Mouse (Mus musculus): Measurements from ENCODE around the gene Hmg20b. TPM values are rescaled to one million over a fixed set of nuclear protein-coding genes. Genes with fewer than 3 reads are reported as not detected.
A peak's percentile ranks its signal among the peaks of the same experiment; 100 is the strongest.

Hmg20b gene
- total RNA-seq (2021) = 10 to 100 TPM; 60.4 to 67.1 TPM

DNA sequence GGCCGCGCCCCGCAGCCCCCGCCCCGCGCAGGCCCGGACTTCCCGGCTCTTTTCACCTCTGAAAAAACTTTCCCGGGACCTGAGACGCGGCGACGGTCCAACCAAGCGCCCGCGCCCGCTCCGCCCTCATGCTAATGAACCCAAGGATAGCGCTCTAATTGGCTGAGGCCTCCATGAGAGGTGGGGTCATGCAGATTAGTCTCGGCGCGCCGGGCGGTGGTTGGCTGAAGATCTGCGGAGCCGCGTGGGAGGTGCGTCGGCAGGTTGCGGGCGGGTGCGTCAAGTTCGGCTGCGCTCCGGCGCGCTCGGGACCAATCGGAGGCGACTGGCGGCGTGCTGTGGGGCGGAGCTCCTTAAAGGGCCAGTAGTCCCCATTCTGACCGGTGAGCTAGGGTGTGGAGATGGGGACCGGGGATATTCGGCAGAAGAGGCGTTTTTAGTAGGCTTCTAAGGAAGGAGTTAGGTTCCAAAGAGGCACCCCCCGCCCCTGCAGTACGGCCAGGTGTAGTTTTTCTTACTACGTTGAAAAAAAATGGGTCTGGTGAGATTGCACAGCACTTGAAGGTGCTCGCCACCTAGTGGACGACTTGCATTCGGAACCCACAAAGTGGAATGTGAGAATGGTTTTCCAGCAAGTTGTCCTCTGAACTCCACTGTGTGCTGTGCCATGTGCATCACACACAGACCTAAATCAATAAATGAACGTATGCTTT is at the start of gene Hmg20b:
TSS of gene Hmg20b (minus strand) at position 130 of the 713 bp plus-strand sequence.
- intact Hi-C loops (cut with DNase I) = no loop called here
- peak; percentile 98 for DNase-seq

DNA sequence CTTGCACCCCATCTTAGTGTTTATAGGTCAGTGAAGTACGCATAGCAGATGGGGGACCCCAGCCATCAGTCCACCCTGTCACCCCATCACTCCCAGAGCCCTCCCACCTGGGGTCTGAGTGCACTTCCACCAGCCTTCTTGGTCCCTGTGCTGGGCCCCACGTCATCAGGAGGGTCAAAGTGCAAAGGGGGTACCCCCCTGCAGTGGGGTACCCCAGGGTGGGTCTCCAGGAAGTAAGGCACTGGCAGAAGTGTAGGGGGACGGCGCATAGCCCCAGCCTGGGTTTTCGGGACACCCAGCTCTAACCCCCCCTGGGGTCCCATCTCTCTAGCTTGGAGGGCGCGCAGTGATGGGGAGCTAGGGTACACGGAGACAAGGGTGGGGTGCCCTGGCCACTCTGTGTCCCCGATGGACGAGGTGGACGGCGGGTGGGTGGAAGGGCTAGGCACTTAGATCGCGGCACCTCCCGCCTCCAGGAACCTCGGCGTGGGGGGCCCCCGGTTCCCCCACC is 49.6 kb upstream of the Hmg20b start:
- no peak for DNase-seq

DNA sequence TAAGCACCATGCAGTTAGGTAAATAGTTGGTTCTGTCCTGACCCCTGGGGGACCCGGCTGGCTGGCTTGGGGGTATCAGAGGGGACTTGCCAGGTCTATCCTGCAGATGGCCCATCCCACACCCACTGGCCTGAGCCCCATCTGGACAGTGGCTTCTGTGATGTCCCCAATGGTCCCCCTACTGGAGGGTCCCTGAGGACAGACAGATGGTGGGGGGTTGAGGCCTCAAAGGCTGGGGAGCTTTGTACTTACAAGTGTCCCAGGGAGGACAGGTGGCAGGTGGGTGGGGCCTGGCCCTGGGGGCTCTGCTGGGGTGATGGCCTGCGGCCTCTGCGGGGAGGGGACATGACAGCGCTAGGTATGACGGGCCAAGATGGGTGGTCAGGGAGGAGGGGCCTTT is 49.0 kb upstream of the Hmg20b start:
- DNase-seq = no peak
- intact Hi-C loops (cut with DNase I) = no loop called here

More for the DNA sequence above, 49.6 kb upstream of the Hmg20b start:
- intact Hi-C loops (cut with DNase I) = no loop called here

DNA sequence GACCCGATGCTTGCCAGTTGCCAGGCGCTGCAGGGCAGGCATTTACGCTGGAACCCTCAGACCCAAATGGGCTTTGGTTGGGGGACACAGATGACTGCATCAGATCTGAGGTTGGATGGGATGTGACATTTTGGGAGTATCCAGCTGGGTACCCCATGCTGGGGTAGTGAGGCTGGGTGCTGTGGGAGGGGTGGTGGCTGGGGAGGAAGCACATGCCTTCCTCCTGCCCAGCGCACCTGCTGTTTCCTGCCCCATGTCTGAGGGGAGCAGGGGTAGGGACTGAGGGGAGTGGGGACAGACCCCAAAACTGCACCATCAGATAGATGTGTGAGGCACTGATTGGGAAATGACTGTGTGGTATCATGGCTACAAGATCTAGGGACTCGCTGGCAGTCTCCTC is 46.5 kb upstream of the Hmg20b start:
- intact Hi-C loops (cut with DNase I) = no loop called here
- DNase-seq = no peak

DNA sequence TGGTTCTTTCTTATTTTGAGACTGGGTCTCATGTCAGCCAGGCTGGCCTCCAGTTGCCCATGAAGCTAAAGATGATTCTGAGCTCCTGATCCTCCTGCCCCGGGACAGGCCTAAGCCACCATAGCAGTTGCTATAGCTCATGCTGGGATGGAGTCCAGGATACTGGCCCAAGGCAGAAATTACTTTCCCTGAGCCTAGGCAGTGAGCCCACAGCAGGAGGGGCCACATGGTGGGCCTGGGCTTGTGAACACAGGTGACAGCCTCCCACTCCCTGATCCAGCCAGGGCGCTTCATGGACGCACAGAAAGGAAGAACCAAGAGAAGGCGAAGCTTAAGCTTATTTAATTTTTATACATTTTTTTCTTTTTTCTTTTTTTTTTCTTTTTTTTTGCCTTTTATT is 45.6 kb upstream of the Hmg20b start:
- intact Hi-C loops (cut with DNase I) = loop anchor here (2.0 kb wide), 1 partner anchor 45 kb away; no protein-coding TSS in a partner anchor
- no peak for DNase-seq

DNA sequence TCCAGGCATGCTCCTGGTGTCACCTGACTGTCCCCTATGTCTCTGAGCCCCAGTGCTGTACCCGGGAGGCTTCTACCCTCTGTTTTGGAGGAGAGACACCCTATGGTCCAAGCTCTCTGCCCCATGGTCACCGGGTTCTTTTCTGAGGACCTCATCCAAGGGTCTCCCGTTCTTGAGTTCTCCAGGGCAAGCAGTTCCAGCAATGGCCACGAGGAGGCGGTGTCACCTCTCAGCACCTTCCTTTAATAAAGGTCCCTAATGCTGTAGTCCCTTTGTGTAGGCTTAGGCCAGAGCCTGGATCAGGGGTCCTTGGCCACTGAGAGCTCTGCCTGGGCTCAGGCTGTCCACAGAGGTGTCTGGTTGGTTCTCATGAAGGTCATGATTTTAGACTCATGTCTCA is 44.8 kb upstream of the Hmg20b start:
- DNase-seq = peak; percentile 78 to 86
- intact Hi-C loops (cut with DNase I) = loop anchor here (2.0 kb wide), 1 partner anchor 46 kb away; no protein-coding TSS in a partner anchor

DNA sequence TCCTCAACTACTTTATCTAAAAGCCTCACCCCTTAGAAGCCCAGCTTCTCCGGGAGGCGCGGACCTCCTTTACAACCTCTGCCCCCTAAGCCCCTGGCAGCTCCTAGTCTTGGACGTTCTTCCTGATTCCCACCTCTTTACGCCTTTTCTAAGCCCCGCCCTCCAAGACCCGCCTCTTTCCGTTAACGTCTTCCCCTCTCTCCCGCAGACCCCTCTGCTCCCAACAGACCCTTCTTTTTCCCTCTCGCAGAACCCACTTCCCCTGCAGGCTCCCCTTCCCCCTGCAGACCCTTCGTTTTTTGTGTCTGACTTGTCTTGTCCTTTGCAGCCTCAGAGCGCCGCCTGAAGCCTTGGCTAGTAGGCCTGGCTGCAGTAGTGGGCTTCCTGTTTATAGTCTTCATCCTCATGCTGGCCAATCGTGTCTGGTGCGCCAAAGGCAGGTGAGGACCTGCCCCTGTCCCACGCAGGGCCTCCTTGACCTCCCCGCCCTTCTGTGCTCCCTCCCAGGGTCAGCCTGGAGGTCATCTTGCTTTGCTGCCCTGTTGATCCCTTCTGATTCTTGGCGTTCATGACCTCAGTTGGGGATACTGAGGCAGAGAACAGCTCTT is 43.3 kb upstream of the Hmg20b start:
- intact Hi-C loops (cut with DNase I) = loop anchor here (2.0 kb wide), 1 partner anchor 47 kb away; no protein-coding TSS in a partner anchor
- peak; percentile 56 to 63 for DNase-seq

DNA sequence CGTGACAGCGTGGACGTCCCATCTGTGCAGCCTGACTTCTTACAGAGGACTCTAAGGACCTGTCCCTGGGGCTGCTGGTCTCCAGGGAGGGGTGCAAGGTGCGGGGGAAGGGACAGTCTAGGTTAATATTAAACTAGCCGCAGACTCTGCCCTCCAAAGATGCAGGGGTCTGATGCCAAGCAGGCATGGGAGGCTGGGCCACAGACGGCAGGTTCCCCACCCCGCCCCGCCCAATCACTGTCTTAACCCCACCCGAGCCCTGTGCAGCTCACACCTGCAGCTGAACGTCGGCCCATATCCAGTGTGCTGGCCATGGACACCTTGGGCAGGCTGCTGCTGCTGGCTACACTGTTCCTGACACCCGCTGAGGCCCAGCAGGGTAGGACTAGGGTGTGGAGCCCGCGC is 42.5 kb upstream of the Hmg20b start, which contains the start of gene Smim24:
TSS of gene Smim24 (plus strand) at position 271 of the 405 bp plus-strand sequence.
- no peak for DNase-seq
- intact Hi-C loops (cut with DNase I) = no loop called here

DNA sequence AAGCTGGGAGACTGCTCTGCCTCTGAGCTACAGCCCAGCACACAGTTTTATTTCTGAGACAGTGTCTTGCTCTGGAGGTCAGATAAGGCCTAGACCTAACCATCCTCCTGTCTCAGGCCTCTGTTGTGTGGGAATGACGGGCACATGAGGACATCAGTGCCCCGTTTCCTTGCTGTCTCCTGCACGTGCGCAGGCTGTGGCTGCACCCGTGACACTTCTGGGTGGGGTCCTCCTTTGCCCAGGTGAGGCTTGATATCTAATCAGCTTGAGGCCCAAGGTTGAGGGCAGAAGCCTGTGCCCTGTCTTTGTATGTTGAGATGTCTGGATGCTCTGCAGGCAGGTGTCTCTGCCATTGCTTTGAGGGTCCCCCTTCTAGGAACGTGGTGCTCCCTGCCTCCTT is 42.0 kb upstream of the Hmg20b start:
- intact Hi-C loops (cut with DNase I) = no loop called here
- no peak for DNase-seq

DNA sequence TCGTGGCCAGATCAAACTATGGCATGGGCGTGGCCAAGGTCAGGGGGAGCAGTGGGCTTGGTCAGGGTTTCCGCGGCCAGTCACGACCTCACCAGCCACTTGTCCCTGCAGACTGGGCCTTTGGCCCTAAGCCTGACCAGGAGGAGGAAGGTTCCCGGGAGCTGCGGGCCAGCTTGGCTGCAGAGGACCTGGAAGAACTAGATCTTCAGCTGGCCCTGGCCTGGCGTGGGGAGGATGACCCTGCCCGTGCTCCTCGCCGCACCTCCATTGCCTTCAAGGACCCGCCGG is 40.3 kb upstream of the Hmg20b start:
- intact Hi-C loops (cut with DNase I) = no loop called here
- DNase-seq = no peak

DNA sequence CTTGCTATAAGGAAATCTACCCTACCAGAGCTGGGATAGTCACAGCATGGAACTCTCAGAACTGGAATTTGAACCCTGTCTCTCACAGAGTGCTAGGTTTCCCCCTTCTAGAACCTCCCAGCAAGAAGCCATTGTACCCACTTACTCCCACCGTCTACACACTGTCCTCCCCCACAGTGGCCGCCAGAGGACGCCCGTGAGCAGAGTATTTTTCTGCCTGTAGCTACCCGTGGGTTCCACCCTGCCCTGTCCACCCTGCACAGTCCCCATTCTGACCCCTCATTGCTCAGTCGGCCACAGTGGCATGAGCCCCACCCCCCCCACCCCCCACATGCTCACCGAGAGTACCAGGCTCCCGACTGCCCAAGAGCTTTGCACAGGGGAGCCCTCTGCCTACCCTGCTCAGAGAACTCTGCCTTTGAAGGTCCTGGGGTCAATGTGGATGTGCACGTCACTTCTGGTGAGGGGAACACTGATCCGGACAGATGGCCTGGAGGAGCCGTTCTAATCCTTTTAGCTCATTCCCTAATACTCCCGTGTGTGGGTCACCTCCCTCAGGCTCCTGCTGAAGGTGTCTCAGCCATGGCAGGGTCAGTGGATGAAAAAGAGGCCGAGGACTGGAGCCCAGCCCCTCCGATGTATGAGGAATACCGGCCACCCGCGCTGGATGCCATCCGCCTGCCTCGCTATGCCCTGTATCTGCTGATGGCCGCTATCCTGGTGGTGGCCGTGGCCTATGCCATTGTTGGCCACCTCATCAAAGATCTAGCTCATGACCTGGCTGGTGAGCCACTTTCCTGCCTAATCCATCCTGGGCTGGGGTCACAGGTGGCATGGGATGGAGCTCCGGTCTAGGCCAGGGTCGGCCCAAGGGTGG is 39.8 kb upstream of the Hmg20b start:
- DNase-seq = peak; percentile 85

DNA sequence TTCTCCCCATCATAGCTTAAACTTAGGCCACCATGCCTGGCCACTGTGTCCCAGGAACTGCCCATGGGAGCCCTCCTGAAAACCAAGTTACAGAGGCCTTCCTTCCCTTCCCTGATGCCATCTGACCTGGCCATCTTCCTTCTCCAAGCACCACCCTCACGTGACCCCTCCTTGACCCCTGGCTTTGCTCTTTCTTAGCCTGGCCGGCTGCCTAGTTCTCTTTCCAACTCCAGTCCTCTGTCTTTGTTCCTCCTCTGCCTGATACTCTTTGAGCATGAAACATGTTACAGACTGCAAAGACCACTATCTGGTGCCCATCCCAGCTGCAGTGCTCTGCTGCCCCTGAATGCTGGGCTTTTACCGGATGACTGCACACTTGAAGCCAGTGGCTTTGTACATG is 39.1 kb upstream of the Hmg20b start:
- DNase-seq = peak in 1 of 2 experiments; percentile 19
- intact Hi-C loops (cut with DNase I) = loop anchor here (1.0 to 10.0 kb wide), 2 partner anchors 61 to 155 kb away; partner anchors contain the start of gene Gna11

More for the DNA sequence above, 39.8 kb upstream of the Hmg20b start:
- intact Hi-C loops (cut with DNase I) = loop anchor here (1.0 to 10.0 kb wide), 2 partner anchors 60 to 155 kb away; partner anchors contain the start of gene Gna11

DNA sequence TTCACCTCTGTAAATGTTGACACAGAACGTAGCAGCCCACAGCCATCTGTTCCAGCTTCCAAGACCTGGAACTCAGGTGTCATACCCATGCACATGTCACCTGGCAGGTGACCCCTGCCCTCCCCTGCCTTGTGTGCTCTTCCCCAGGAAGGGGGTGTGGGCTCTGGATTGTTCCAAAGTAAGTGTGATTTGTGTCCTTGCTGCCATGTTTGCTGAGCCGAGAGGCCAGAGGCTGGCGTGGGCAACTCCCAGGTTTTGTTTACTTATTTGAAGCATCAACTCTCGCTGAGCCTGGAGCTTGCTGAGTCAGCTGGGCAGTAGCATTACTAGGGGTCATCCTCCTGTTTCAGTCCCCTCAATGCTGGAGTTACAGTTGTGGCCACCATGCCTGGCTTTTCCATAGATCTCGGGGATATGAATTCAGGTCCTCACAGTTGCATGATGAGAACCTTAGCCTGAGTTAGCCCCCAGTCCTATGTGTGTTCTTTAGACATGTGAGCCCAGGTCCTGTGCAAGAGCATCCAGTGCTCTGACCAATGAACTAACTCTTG is 38.3 kb upstream of the Hmg20b start, which contains the start of gene Gm48552:
TSS of gene Gm48552 (plus strand) at position 501 of the 551 bp plus-strand sequence.
- intact Hi-C loops (cut with DNase I) = loop anchor here (1.0 to 10.0 kb wide), 2 partner anchors 62 to 156 kb away; partner anchors contain the start of gene Gna11
- DNase-seq = no peak

DNA sequence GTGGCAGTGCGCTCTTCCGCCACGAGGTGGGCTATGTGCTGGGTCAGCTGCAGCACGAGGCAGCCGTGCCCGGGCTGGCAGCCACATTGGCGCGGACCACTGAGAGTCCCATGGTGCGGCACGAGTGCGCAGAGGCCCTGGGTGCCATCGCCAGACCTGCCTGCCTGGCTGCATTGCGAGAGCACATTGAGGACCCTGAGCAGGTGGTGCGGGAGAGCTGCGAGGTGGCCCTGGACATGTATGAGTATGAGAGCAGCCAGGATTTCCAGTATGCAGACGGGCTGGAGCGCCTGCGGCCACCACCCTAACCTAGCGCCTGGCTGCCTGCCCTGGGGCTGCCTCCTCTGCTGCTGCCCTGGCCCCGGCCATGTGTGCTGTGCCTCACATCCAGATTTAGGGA is 37.4 kb upstream of the Hmg20b start:
- intact Hi-C loops (cut with DNase I) = loop anchor here (10.0 kb wide), 1 partner anchor 157 kb away; the partner anchor contains the start of gene Gna11

DNA sequence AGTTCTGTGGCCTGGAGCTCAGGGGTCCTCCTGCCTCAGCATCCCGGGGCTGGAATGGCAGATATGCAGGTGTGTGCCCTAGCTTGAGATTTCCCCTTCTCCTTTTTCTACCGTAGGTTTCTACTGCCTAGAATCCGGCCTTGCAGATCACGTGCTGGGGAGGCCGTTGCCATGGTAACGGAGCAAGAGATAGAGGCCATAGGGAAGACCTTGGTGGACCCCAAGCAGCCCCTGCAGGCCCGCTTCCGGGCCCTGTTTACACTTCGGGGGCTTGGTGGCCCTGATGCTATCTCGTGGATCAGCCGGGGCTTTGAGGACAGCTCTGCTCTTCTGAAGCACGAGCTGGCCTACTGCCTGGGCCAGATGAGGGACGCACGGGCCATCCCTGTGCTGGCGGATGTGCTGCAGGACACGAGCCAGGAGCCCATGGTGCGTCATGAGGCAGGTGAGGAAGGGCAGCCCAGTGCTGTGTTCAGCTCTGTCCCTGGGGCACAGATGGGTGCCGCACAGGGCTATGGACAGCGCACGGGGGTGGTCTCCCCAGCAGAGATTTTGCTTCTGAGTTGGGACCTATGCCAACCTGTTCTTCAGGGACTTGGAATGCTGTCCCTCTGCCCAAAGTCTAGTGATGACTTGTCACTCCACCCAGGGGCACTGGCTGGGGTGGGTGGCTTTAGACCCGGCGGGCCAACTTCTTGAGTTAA is 35.5 kb upstream of the Hmg20b start:
- no peak for DNase-seq
- intact Hi-C loops (cut with DNase I) = loop anchor here (10.0 kb wide), 1 partner anchor 159 kb away; the partner anchor contains the start of gene Gna11

More for the DNA sequence above, 37.4 kb upstream of the Hmg20b start:
- no peak for DNase-seq

DNA sequence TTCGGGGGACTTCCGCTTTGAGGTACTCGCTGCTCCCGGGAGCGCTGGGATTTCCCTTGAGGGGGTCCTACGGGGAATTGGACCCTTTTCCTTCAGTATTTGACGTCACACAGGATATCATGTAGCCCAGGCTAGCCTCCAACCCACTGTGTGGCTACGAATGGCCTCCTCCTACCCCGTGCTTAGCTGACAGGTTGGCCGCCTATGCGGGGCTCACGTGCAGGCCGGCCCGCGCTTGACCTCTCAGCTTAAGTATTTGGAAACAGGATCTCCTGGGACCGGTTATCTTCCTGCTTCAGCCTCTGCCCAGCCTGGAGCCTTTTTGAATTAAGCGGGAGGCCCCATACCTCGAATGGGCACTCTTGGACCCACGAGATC is 34.3 kb upstream of the Hmg20b start:
- intact Hi-C loops (cut with DNase I) = loop anchor here (10.0 kb wide), 1 partner anchor 160 kb away; the partner anchor contains the start of gene Gna11
- DNase-seq = no peak

DNA sequence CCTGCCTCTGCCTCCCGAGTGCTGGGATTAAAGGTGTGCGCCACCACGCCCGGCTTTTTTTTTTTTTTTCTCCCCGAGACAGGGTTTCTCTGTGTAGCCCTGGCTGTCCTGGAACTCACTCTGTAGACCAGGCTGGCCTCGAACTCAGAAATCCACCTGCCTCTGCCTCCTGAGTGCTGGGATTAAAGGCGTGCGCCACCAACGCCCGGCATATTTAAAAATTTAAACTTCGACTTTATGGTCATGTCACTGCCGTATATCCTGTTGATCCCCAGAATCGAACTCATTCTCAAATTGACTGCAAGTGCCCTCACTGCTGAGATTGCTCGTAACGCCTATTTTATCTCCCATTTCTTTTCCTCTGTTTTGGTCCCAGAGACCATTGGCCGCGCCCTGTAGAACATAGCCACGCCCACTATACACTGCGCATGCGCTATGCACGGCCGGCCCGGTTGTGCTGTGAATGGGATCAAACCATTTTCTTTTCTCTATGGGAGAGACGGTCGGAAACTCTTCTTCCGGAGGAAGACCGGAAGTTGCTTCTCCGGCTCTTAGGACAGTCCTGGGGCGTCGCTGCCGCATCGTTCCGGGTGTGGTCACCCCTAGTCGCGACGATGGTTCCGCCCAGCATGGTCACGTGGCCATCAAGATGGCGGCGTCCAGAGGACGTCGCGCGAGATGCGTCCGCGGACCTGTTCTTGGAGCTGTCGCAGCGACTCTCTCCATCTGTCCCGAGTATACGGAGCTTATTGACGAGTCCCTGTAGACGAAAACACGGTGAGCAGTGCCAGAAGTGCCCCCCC is 33.7 kb upstream of the Hmg20b start, which contains the start of the genes Dohh and Gm48551:
TSS of gene Dohh (plus strand) at position 627 of the 803 bp plus-strand sequence.
TSS of gene Gm48551 (plus strand) at position 665 of the 803 bp plus-strand sequence.
- peak; percentile 99 to 100 for DNase-seq
- intact Hi-C loops (cut with DNase I) = loop anchor here (10.0 kb wide), 1 partner anchor 161 kb away; the partner anchor contains the start of gene Gna11

DNA sequence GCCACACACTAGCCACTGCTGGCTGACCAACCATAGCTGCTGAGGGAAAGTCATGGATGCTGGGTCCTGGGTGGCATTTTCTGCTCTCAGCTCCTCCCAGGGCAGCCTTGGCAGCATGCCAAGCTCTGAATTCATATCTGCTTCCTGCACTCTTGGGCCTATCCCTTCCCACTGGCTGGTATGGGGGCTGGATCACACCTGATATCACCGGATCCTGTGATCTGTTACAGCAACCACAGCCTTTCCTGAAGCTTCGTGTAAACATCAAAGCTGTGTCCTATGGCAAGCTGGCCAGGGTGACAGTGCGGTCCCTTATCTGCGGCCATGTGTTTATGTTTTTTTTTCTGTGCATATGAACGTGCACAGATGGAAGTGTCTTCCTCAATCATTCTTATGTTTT is 31.8 kb upstream of the Hmg20b start:
- no peak for DNase-seq
- intact Hi-C loops (cut with DNase I) = loop anchor here (10.0 kb wide), 1 partner anchor 163 kb away; the partner anchor contains the start of gene Gna11

All from heart, postnatal 36 days (tissue).